In the genomic region with DNA sequence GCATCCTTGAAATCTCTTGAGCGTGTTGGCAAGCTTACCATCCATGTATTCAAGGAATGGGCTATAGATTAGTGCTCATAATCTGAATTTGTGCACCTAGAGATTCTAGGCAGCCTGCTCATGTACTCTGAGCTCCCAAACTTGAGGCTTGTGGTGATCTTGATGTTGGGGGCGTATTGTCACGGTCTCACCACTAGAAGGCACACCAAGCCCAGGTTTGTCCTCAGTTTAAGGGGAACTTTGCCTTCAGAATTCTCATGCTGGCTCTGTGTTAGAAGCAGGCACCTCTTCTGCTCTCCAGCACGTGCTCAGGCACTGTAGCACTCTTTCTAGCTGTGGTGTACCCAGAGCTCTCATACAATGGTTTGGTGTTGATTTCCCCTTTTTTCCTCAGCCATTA, we compare ENCODE assay signal across 29 mouse cellular contexts. TPM values are rescaled to one million over a fixed set of nuclear protein-coding genes. Genes with fewer than 3 reads are reported as not detected.
DNase-seq lines count a peak whose midpoint lies in the region; ATAC-seq and TF ChIP-seq lines count a peak whose summit lies in the region.
"Had no signal": no experiment of that assay in that cellular context is flagged by ENCODE, and none has a peak within 500 bp of the region (broad histone marks: within the 10 kb centered on the region; RNA-seq: fewer than 3 reads in every experiment).

No protein-coding gene starts in this region.

- no peak for TF ChIP-seq POLR2A in ES-Bruce4 (IDR thresholded peaks at IDR 0.05; ENCODE audit: insufficient read depth, low read length)
- no peak for TF ChIP-seq POLR2A in bone marrow, adult 2 months (IDR thresholded peaks at IDR 0.05; ENCODE audit: borderline replicate concordance, control insufficient read depth, low read depth, low read length)

- no peaks in the 10 kb centered on the region for H3K36me3 ChIP-seq in lung, postnatal 0 days (ENCODE audit: insufficient read depth, low read length)
- no peaks in the 10 kb centered on the region for H3K36me3 ChIP-seq in ES-Bruce4 (ENCODE audit: control insufficient read depth, insufficient read depth, low read length, poor library complexity, severe bottlenecking)
- H3K36me3 ChIP-seq in stomach, postnatal 0 days (ENCODE audit: control insufficient read depth, insufficient read depth, low read length): no peaks in the 10 kb centered on the region
- H3K36me3 ChIP-seq: heart, embryonic 10.5 days; neural tube, embryonic 13.5 days had no signal

- H3K9ac ChIP-seq in lung, postnatal 0 days (replicated peaks; ENCODE audit: low read depth): no peak overlapping the region
- no peak overlapping the region for H3K9ac ChIP-seq in ES-Bruce4 (ENCODE audit: low read depth, poor library complexity, severe bottlenecking)
- H3K9ac ChIP-seq in stomach, postnatal 0 days (ENCODE audit: low read length): no peak overlapping the region
- H3K9ac ChIP-seq: hindbrain, embryonic 14.5 days; lung, embryonic 14.5 days; neural tube, embryonic 13.5 days had no signal

- peak; percentile 47 for TF ChIP-seq CTCF in lung, postnatal 0 days (IDR thresholded peaks at IDR 0.05)
- peak; percentile 45 for TF ChIP-seq CTCF in ES-Bruce4 (IDR thresholded peaks at IDR 0.05; ENCODE audit: low read depth, low read length)
- peak; percentile 25; the same call in 1 of the 2 replicates for TF ChIP-seq CTCF in bone marrow, adult 2 months (IDR thresholded peaks at IDR 0.05; ENCODE audit: control insufficient read depth, insufficient read depth, low read length)
- TF ChIP-seq CTCF in stomach, postnatal 0 days (IDR thresholded peaks at IDR 0.05; ENCODE audit: low read depth): peak; percentile 39

- 41% methylated on average over 4 of the region's 4 CpGs for WGBS in lung, postnatal 0 days
- 29% methylated on average over 4 of the region's 4 CpGs for WGBS in bone marrow, adult 2 months
- 40% methylated on average over 4 of the region's 4 CpGs for WGBS in stomach, postnatal 0 days

- H3K4me3 ChIP-seq in lung, postnatal 0 days (ENCODE audit: low read depth, low read length): no peak overlapping the region
- no peak overlapping the region for H3K4me3 ChIP-seq in ES-Bruce4 (ENCODE audit: low read depth, low read length)
- no peak overlapping the region for H3K4me3 ChIP-seq in bone marrow, adult 2 months (replicated peaks; ENCODE audit: control insufficient read depth, low read depth, low read length)
- H3K4me3 ChIP-seq in stomach, postnatal 0 days (ENCODE audit: low read depth, low read length): no peak overlapping the region
- H3K4me3 ChIP-seq: heart, embryonic 10.5 days; megakaryocyte, embryonic 14.5 days; neural tube, embryonic 13.5 days had no signal

- H3K27ac ChIP-seq in lung, postnatal 0 days (ENCODE audit: low read length): no peak overlapping the region
- H3K27ac ChIP-seq in ES-Bruce4 (ENCODE audit: insufficient read depth, low read length): no peak overlapping the region
- no peak overlapping the region for H3K27ac ChIP-seq in bone marrow, adult 2 months (ENCODE audit: control insufficient read depth, insufficient read depth, low read depth, low read length, poor library complexity)
- H3K27ac ChIP-seq in stomach, postnatal 0 days (replicated peaks): no peak overlapping the region
- H3K27ac ChIP-seq: heart, embryonic 10.5 days; hindbrain, embryonic 14.5 days; neural tube, embryonic 13.5 days had no signal

- no peaks in the 10 kb centered on the region for H3K27me3 ChIP-seq in lung, postnatal 0 days (replicated peaks; ENCODE audit: insufficient read depth, low read length)
- H3K27me3 ChIP-seq in ES-Bruce4 (ENCODE audit: control insufficient read depth, insufficient read depth, low read length, poor library complexity, severe bottlenecking): no peaks in the 10 kb centered on the region
- H3K27me3 ChIP-seq in stomach, postnatal 0 days (ENCODE audit: control insufficient read depth, insufficient read depth, low read length): no peaks in the 10 kb centered on the region
- H3K27me3 ChIP-seq: megakaryocyte, embryonic 14.5 days; neural tube, embryonic 13.5 days had no signal

- H3K4me2 ChIP-seq in lung, postnatal 0 days (replicated peaks; ENCODE audit: low read depth, low read length): no peak overlapping the region
- no peak overlapping the region for H3K4me2 ChIP-seq in stomach, postnatal 0 days (replicated peaks; ENCODE audit: low read depth)
- H3K4me2 ChIP-seq: hindbrain, embryonic 14.5 days; lung, embryonic 14.5 days; neural tube, embryonic 13.5 days had no signal

- no peak for DNase-seq in lung, postnatal 0 days (ENCODE audit: low spot score)
- no peak for DNase-seq in lung, postnatal 10 days
- DNase-seq in stomach, postnatal 0 days (ENCODE audit: low spot score): no peak
- DNase-seq in kidney, postnatal 36 days: no peak
- no peak for DNase-seq in cerebellum, postnatal 14 days
- DNase-seq: adrenal gland, postnatal 10 days; cerebellum, adult 11 months; cerebellum, postnatal 10 days; embryo, embryonic 11 days; gastrocnemius, postnatal 36 days; layer of hippocampus, postnatal 36 days; lung, embryonic 14.5 days; midbrain, embryonic 14.5 days; right cerebral cortex, adult 18-20 months had no signal

- ATAC-seq in lung, postnatal 0 days: no peak
- ATAC-seq in stomach, postnatal 0 days (ENCODE audit: low FRiP score, low TSS enrichment): no peak
- ATAC-seq: forebrain, embryonic 16.5 days had no signal

- no peak for TF ChIP-seq EP300 in lung, postnatal 0 days (IDR thresholded peaks at IDR 0.05)
- no peak for TF ChIP-seq EP300 in ES-Bruce4 (IDR thresholded peaks at IDR 0.05; ENCODE audit: insufficient read depth, low read depth, low read length)
- TF ChIP-seq EP300 in stomach, postnatal 0 days (optimal IDR thresholded peaks at IDR 0.05): no peak

- no peaks in the 10 kb centered on the region for H3K4me1 ChIP-seq in lung, postnatal 0 days (ENCODE audit: insufficient read depth, low read depth, low read length)
- no peaks in the 10 kb centered on the region for H3K4me1 ChIP-seq in ES-Bruce4 (ENCODE audit: control insufficient read depth, insufficient read depth, low read length)
- no peaks in the 10 kb centered on the region for H3K4me1 ChIP-seq in bone marrow, adult 2 months (ENCODE audit: control insufficient read depth, insufficient read depth, low read length)
- H3K4me1 ChIP-seq in stomach, postnatal 0 days (replicated peaks; ENCODE audit: control insufficient read depth, insufficient read depth): no peaks in the 10 kb centered on the region
- H3K4me1 ChIP-seq: heart, embryonic 10.5 days; megakaryocyte, embryonic 14.5 days; neural tube, embryonic 13.5 days had no signal

- no peaks in the 10 kb centered on the region for H3K9me3 ChIP-seq in lung, postnatal 0 days (ENCODE audit: low read length)
- H3K9me3 ChIP-seq in ES-Bruce4 (replicated peaks; ENCODE audit: control insufficient read depth, insufficient read depth, low read length, poor library complexity, severe bottlenecking): no peaks in the 10 kb centered on the region
- no peaks in the 10 kb centered on the region for H3K9me3 ChIP-seq in stomach, postnatal 0 days (ENCODE audit: control insufficient read depth, low read length)

RNA-seq across cellular contexts. Expression of a gene that starts 41.8 kb away (rescaled TPM):
- not detected in 2 replicates for polyA plus RNA-seq in lung, postnatal 0 days (2015; fragmentation: Nextera tagmentation; extraction: Ambion mirVana)
- polyA plus RNA-seq in ES-Bruce4 (2011; ENCODE audit: insufficient read depth, insufficient read length, low read depth, missing spikeins): not detected in 2 replicates
- not detected in 2 replicates for polyA plus RNA-seq in bone marrow, adult 2 months (2011; ENCODE audit: insufficient read depth, insufficient read length, low replicate concordance, missing spikeins)
- polyA plus RNA-seq in stomach, postnatal 0 days (2015; fragmentation: Nextera tagmentation; extraction: Ambion mirVana): not detected in 2 replicates
- polyA plus RNA-seq: C2C12; forebrain, embryonic 16.5 days; heart, embryonic 10.5 days; heart, postnatal 0 days; hindbrain, embryonic 14.5 days; intestine, embryonic 14.5 days; kidney, embryonic 14.5 days; limb, embryonic 14.5 days; lung, embryonic 14.5 days; midbrain, embryonic 14.5 days; testis, adult 2 months had no signal

RNA-seq across cellular contexts. Expression of a gene that starts 59.6 kb away (rescaled TPM):
- 0.13 and 0.14 TPM in 2 replicates for polyA plus RNA-seq in lung, postnatal 0 days (2015; fragmentation: Nextera tagmentation; extraction: Ambion mirVana)
- not detected in 2 replicates for polyA plus RNA-seq in ES-Bruce4 (2011; ENCODE audit: insufficient read depth, insufficient read length, low read depth, missing spikeins)
- polyA plus RNA-seq in bone marrow, adult 2 months (2011; ENCODE audit: insufficient read depth, insufficient read length, low replicate concordance, missing spikeins): not detected in 2 replicates
- not detected in 2 replicates for polyA plus RNA-seq in stomach, postnatal 0 days (2015; fragmentation: Nextera tagmentation; extraction: Ambion mirVana)
- polyA plus RNA-seq: C2C12; embryonic facial prominence, embryonic 14.5 days; forebrain, embryonic 16.5 days; heart, embryonic 10.5 days; heart, postnatal 0 days; hindbrain, embryonic 14.5 days; intestine, embryonic 14.5 days; kidney, embryonic 14.5 days; limb, embryonic 14.5 days; midbrain, embryonic 14.5 days; neural tube, embryonic 13.5 days; small intestine, adult 2 months; testis, adult 2 months had no signal
